Mouse (Mus musculus) limb, embryonic 15.5 days (tissue): ENCODE results near the gene Manba. TPM values are rescaled to one million over a fixed set of nuclear protein-coding genes. Genes with fewer than 3 reads are reported as not detected.

ENCODE experiments used
- ATAC-seq: fragments of 200-750 bp; cut with Nextera tagmentation; 2 replicates; pipeline ENCODE4 v1.8.0; 2017; ENCODE audit warnings: low read depth, moderate TSS enrichment; ENCODE audit not compliant: insufficient number of reproducible peaks, low FRiP score, low TSS enrichment
- H3K27ac ChIP-seq: fragments of 300-500 bp; sonication (generic); 2 replicates; pipeline ENCODE4 v1.5.1; 2015; ENCODE audit warnings: moderate library complexity, mild to moderate bottlenecking, inconsistent platforms
- H3K27me3 ChIP-seq: fragments of 300-500 bp; sonication (generic); 2 replicates; pipeline ENCODE4 v1.6.1; 2015; ENCODE audit warnings: inconsistent platforms
- H3K36me3 ChIP-seq: fragments of 300-500 bp; sonication (generic); 2 replicates; pipeline ENCODE4 v1.6.1; 2015; ENCODE audit warnings: inconsistent platforms
- H3K4me1 ChIP-seq: fragments of 300-500 bp; sonication (generic); 2 replicates; pipeline ENCODE4 v1.6.1; 2015; ENCODE audit warnings: inconsistent platforms
- H3K4me2 ChIP-seq: fragments of 300-500 bp; sonication (generic); 2 replicates; pipeline ENCODE4 v1.6.1; 2015; ENCODE audit warnings: mild to moderate bottlenecking, inconsistent platforms
- H3K4me3 ChIP-seq: fragments of 300-500 bp; sonication (generic); 2 replicates; pipeline ENCODE4 v1.5.1; 2015; ENCODE audit warnings: mild to moderate bottlenecking, inconsistent platforms
- H3K9ac ChIP-seq: fragments of 300-500 bp; sonication (generic); 2 replicates; pipeline ENCODE4 v1.6.1; 2015; ENCODE audit warnings: inconsistent platforms
- H3K9me3 ChIP-seq: fragments of 300-500 bp; sonication (generic); 2 replicates; pipeline ENCODE4 v1.6.1; 2016; ENCODE audit warnings: inconsistent platforms
- WGBS: fragments of 180-500 bp; shearing (Covaris S2); methylation state at CpG from one replicate; pipeline ENCODE4 v1.1.7; 2015; 5-methylcytosine and 5-hydroxymethylcytosine counted together
- polyA plus RNA-seq: library from polyadenylated mRNA; unstranded; fragments of >200 nt; fragmentation: Nextera tagmentation; extraction: Ambion mirVana; gene quantifications from 2 replicates; pipeline ENCODE4 v1.2.1, GENCODE M21; 2015

Gene Manba
- polyA plus RNA-seq, 1 experiment from 2014 or later = 7.4 TPM

DNA sequence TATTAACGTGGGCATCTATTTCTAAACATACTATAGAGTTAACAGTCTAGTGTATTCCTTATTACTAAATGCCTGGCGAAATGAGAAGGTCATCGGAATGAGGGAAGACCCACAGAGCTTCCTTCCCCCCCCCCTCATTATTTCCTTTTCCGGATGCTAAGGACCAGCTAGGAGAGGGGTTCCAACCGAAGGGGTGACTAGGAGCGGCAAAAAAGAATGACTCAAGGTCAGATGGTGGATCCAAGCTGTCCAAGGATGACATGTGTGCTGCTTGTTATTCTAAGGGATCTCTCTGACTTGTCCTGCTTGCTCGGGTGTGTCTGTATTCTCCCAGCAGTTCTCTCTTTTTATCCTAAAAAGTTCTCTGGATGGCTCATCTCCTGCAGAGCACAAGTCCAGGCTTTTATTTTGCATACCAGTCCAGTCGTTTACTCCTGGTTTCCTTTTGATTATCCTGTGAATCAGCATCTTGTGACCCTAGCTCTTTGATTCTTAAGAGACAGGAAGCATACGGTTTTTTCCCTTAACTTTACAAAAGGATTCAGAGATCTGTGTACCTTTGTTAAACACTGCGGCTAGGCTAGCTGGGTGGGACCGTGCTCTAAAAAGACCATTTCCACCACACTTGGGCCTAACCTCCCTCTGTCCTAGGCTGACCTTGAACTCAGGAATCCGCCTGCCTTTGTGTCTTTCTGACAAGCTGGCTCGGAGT, 61.0 kb downstream of the Manba start:
- no peaks in the 10 kb centered on the region for H3K9me3 ChIP-seq
- WGBS = 73% methylated on average over 13 of the region's 13 CpGs
- no peaks in the 10 kb centered on the region for H3K36me3 ChIP-seq
- H3K4me3 ChIP-seq = no peak overlapping the region
- no peak overlapping the region for H3K4me2 ChIP-seq
- no peak overlapping the region for H3K9ac ChIP-seq
- no peak overlapping the region for H3K27ac ChIP-seq
- H3K4me1 ChIP-seq = no peaks in the 10 kb centered on the region
- no peak for ATAC-seq
- no peaks in the 10 kb centered on the region for H3K27me3 ChIP-seq

DNA sequence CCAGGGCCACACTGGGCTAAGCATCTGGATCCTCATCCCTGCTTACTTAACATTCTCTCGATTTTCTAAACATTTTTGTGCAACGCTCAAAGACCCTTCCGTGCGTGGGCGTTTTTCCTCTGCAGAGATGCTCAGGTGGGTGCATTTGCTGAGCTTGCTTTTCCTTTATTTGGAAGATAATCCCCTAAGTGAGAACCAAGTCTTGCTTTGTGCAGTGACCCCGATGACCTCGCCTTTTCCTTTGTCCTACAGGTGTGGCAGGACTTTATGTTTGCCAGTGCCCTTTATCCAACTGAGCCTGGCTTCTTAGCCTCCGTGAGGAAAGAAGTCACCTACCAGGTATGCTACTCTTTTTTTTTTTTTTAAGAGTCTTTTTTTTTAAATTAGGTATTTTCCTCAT, 61.9 kb downstream of the Manba start:
- no peak overlapping the region for H3K4me2 ChIP-seq
- ATAC-seq = no peak
- no peaks in the 10 kb centered on the region for H3K27me3 ChIP-seq
- no peak overlapping the region for H3K4me3 ChIP-seq
- no peaks in the 10 kb centered on the region for H3K9me3 ChIP-seq
- H3K4me1 ChIP-seq = no peaks in the 10 kb centered on the region
- H3K36me3 ChIP-seq = no peaks in the 10 kb centered on the region
- no peak overlapping the region for H3K27ac ChIP-seq
- no peak overlapping the region for H3K9ac ChIP-seq
- WGBS = 86% methylated on average over 8 of the region's 8 CpGs

DNA sequence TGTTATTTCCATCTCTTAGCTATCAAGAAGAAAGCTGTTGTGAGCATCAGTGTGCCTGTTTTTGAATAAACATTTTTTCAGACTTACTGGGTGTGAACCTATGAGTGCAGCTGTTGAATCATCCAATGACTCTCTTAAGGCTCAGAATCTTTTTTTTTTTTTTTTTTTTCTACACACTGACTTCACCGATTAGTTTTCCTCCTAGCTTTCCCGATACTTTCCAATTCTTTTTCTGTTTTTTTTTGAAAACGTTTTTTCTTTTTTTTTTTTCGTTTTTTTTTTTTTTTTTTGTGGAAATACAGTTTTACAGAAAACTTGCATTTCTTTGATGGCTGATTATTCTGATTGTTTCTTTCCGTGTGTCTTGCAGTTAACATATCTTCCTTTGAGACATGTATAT, 67.5 kb downstream of the Manba start:
- WGBS = 64% methylated on average over 5 of the region's 5 CpGs
- Histone ChIP-seq H3K27ac (no peak overlapping the region), H3K4me3 (no peak overlapping the region), H3K9ac (no peak overlapping the region), H3K36me3 (no peaks in the 10 kb centered on the region), H3K27me3 (no peaks in the 10 kb centered on the region), H3K9me3 (no peaks in the 10 kb centered on the region), H3K4me2 (no peak overlapping the region), H3K4me1 (no peaks in the 10 kb centered on the region)
- no peak for ATAC-seq

DNA sequence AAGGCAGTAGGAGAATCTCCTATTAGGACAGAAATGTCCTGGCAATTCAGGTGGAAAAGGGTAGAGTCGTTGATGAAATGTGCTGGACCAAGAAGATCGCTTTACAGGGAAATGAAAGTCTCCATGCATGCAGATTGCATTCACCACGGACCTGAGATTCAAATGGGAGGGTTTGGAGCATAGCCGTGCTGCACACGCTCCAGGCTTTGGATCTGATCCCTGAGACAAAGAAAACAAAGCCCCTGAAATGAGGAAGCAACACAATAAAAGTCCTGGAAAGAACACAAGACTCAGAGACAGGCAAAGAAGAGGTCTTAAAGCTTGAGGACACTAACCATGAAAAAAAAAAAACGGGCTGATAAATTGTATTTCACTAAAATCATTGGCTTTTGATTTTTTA, 69.8 kb downstream of the Manba start:
- Histone ChIP-seq H3K27ac (no peak overlapping the region), H3K27me3 (no peaks in the 10 kb centered on the region), H3K9ac (no peak overlapping the region), H3K4me3 (no peak overlapping the region), H3K4me1 (no peaks in the 10 kb centered on the region), H3K9me3 (no peaks in the 10 kb centered on the region), H3K4me2 (no peak overlapping the region), H3K36me3 (no peaks in the 10 kb centered on the region)
- ATAC-seq = no peak
- 74% methylated on average over 6 of the region's 6 CpGs for WGBS

DNA sequence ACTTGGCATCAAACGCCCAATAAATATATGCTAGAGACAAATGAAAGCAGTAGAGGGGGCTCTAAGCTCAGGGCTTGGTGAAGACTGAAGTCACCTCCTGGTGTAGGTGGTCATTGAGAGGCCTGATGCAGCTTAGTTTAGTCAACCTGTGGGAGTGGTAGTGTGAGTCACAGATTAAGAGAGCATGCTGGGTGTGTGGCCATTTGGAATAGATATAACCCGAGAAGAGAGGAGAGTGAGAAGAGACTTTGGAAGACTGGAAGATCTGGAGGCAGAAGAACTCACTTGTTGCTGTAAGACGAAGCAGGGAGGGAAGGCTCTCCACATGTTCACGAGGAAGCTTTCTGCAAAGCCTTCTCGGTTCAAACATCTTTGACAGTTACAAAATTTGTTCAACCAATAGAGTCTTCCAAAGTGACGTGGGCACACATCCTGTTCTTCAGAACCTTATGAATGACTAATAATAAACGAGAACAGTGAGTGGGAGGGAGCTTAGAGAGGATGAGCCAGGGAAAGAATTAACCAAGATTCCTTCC, 70.7 kb downstream of the Manba start:
- no peaks in the 10 kb centered on the region for H3K27me3 ChIP-seq
- no peak overlapping the region for H3K27ac ChIP-seq
- H3K36me3 ChIP-seq = no peaks in the 10 kb centered on the region
- ATAC-seq = no peak
- no peak overlapping the region for H3K4me3 ChIP-seq
- H3K9me3 ChIP-seq = no peaks in the 10 kb centered on the region
- WGBS = 63% methylated on average over 7 of the region's 7 CpGs
- no peak overlapping the region for H3K4me2 ChIP-seq
- H3K9ac ChIP-seq = no peak overlapping the region
- H3K4me1 ChIP-seq = no peaks in the 10 kb centered on the region

DNA sequence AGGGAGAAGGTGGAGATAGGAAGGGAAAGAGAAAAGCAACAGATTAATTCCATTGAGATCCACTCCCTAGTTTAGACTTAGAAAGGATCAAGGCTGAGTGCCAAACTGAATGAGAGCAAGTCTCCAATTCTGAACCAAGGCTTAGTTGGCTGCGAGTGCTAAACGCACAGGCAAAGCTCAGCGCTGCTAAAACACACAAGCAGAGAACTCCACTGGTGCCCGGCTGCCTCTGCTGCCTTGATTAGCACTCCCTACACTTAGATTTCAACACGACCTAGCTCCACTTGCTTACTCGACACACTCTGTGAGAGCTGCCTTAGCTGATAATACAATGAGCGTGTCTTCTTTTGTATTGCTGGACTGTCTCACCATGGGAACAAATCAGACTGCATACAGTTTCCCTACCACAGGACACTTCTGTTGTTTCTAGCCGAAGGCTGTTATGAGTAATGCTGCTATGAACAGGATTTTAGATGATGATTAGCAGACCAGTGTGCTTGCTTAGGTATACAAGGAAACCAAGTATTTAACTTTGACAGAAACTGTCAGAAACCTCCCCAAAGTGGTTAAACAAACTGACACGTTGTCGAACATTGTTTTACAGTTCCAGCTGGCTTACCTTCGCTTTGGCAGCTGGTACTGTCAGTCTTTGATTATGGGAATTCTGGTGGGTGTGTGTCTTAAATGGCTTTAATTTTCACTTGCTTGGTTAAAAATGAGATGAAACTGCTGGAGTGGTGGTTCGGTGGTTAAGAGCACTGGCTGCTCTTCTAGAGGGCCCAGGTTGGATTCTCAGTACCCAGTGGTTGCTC, 71.6 kb downstream of the Manba start:
- Histone ChIP-seq H3K36me3 (no peaks in the 10 kb centered on the region), H3K27ac (no peak overlapping the region), H3K27me3 (no peaks in the 10 kb centered on the region), H3K9ac (no peak overlapping the region), H3K4me3 (no peak overlapping the region), H3K4me1 (no peaks in the 10 kb centered on the region), H3K9me3 (no peaks in the 10 kb centered on the region), H3K4me2 (no peak overlapping the region)
- ATAC-seq = no peak
- WGBS = 84% methylated on average over 12 of the region's 12 CpGs

DNA sequence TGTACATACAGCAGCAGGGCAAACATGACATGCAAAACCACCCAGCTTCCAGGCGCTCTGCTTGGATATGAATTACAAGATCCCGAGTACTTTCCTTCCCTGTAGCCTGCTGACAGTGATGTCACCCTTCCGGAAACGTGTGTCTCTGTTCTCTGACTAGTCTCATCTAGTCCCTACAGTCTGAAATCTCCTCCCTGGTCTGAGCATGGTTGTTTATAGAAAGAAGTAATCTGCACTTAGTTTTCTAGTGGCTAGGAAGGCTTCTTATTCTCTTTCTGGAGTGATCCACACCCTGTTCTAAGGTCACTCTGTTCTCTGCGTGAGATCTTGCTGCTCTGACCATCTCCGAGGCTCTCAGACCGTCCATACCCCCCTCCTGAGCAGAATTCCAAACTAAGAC, 76.6 kb downstream of the Manba start:
- ATAC-seq = no peak
- Histone ChIP-seq H3K27me3 (no peaks in the 10 kb centered on the region), H3K4me2 (no peak overlapping the region), H3K36me3 (no peaks in the 10 kb centered on the region), H3K4me1 (no peaks in the 10 kb centered on the region), H3K4me3 (no peak overlapping the region), H3K27ac (no peak overlapping the region), H3K9ac (no peak overlapping the region), H3K9me3 (no peaks in the 10 kb centered on the region)
- WGBS = 76% methylated on average over 7 of the region's 7 CpGs

DNA sequence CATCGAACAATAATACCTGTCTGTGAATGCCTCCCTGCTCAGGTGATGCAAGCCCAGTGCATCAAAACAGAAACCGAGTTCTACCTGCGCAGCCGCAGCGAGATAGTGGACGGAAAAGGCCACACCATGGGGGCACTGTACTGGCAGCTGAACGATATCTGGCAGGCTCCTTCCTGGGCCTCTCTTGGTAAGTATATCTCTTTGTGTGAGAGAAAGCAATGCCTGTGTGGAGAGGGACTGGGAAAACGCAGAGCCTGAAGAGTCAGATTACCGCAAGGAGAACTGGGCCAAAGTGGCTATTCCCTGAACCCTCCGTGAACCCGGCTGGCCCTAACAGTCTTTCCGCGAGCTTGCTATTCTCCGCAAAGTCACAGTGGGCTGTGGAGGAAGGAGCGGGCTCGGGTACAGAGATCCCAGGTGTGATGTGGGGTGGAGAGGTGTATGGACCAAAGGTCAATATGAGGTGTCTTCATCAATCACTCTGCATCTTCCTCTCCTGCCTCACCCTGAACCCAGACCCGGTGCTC, 77.8 kb downstream of the Manba start:
- 81% methylated on average over 17 of the region's 17 CpGs for WGBS
- Histone ChIP-seq H3K4me2 (no peak overlapping the region), H3K9ac (no peak overlapping the region), H3K9me3 (no peaks in the 10 kb centered on the region), H3K27me3 (no peaks in the 10 kb centered on the region), H3K27ac (no peak overlapping the region), H3K4me3 (no peak overlapping the region), H3K36me3 (no peaks in the 10 kb centered on the region), H3K4me1 (no peaks in the 10 kb centered on the region)
- no peak for ATAC-seq

DNA sequence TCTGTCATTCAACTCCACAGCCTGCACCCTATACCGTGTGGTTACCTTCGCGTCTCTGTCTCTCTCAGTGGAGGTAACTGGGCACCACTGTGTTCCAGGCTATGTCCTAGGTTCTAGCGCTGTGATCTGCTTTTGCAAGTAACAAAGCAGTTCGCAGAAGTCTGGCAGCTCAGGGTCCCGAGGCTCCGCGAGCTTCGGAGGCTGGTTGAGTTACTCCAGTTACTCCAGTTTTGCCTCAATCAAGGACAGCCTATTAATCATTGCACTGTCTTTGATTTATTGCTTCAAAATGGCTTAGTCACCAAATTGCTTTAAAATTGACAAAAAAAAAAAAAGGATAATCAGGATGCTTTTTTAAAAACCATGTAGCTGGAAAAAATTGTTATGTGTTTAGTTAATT, 79.3 kb downstream of the Manba start:
- 76% methylated on average over 9 of the region's 9 CpGs for WGBS
- Histone ChIP-seq H3K4me3 (no peak overlapping the region), H3K9me3 (no peaks in the 10 kb centered on the region), H3K36me3 (no peaks in the 10 kb centered on the region), H3K4me1 (no peaks in the 10 kb centered on the region), H3K27ac (no peak overlapping the region), H3K4me2 (no peak overlapping the region), H3K27me3 (no peaks in the 10 kb centered on the region), H3K9ac (no peak overlapping the region)
- no peak for ATAC-seq

DNA sequence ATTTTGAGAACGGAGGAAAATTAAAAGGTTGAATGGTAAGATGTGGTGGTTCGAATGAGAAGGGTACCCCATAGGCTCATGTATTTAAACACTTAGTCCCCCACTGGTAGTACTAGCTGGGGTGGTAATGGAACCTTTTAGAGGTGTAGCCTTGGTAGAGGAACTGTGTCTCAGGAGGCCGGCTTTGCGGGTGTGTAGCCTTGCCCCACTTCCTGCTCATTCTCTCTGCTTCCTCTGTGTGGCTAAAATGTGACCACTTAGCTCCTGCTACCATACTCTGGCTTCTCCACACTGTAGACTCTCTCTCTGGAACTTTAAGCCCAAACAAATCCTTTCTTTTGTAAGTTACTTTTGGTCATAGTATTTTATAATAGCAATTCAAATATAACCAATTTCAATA, 79.9 kb downstream of the Manba start:
- no peaks in the 10 kb centered on the region for H3K9me3 ChIP-seq
- 76% methylated on average over 4 of the region's 4 CpGs for WGBS
- H3K9ac ChIP-seq = no peak overlapping the region
- H3K4me3 ChIP-seq = no peak overlapping the region
- no peaks in the 10 kb centered on the region for H3K36me3 ChIP-seq
- H3K27ac ChIP-seq = no peak overlapping the region
- no peak overlapping the region for H3K4me2 ChIP-seq
- H3K27me3 ChIP-seq = no peaks in the 10 kb centered on the region
- no peak for ATAC-seq
- H3K4me1 ChIP-seq = no peaks in the 10 kb centered on the region

DNA sequence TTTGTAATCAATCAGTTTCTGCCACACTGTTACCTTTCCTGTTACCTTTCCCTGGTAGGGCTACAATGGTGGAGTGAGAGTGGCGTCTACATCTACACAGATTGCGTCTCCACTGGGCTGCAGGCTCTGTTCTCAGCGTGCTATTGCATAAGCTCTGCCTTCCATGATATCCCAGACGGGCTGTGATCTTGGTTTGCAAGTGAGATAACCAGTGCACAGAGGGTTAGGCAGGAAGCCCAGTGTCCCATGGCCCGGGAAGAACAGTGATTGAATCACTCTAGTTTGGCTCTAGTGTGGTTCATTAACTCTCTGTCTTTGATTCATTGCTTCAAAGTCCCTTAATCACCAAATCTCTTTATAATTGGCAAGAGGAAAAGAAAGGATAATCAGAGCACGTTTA, 82.5 kb downstream of the Manba start:
- ATAC-seq = no peak
- no peak overlapping the region for H3K4me2 ChIP-seq
- no peak overlapping the region for H3K9ac ChIP-seq
- H3K4me3 ChIP-seq = no peak overlapping the region
- no peak overlapping the region for H3K27ac ChIP-seq
- H3K36me3 ChIP-seq = no peaks in the 10 kb centered on the region
- 69% methylated on average over 6 of the region's 6 CpGs for WGBS
- H3K9me3 ChIP-seq = no peaks in the 10 kb centered on the region
- no peaks in the 10 kb centered on the region for H3K4me1 ChIP-seq
- H3K27me3 ChIP-seq = no peaks in the 10 kb centered on the region

DNA sequence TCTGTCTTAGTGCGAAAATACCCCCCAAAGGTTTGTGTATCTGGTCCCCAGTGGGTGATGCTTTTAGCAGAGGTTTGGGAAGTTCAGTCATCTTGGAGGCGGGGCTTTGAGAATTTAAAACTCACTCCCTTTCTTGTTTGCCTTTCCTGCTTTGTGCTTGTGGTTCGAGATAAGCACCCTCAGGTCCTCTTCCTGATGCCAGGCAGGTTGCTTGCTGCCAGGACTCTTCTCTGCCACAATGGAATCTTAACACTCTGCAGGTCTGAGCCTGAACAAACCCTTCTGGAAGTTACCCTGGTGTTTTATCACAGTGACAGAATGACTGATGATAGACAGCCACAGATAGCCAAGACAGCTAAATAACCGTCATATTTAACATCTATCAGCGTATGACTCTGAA, 83.2 kb downstream of the Manba start:
- Histone ChIP-seq H3K27me3 (no peaks in the 10 kb centered on the region), H3K9ac (no peak overlapping the region), H3K27ac (no peak overlapping the region), H3K4me2 (no peak overlapping the region), H3K9me3 (no peaks in the 10 kb centered on the region), H3K4me1 (no peaks in the 10 kb centered on the region), H3K36me3 (no peaks in the 10 kb centered on the region), H3K4me3 (no peak overlapping the region)
- no peak for ATAC-seq
- WGBS = 63% methylated on average over 5 of the region's 5 CpGs
